Mouse (Mus musculus): ENCODE data around the gene S1pr2. TPM values are rescaled to one million over a fixed set of nuclear protein-coding genes. Genes with fewer than 3 reads are reported as not detected.

S1pr2 gene
- polyA plus RNA-seq, 1 experiment = 3.4 TPM

- no peak for DNase-seq (ENCODE audit: low read depth in 1 of 2, low spot score in 2 of 2)
- 6% methylated on average over 4 of the region's 4 CpGs for WGBS
- no peak overlapping the region for H3K27ac ChIP-seq (ENCODE audit: insufficient read depth, low read length)
These were observed 544 bp upstream of the S1pr2 start for GRCm38 (mm10) chr9:20976961-20977689.

GRCm38 (mm10) chr9:20975431-20976215, 958 bp downstream of the S1pr2 start:
- no peaks in the 10 kb centered on the region for H3K36me3 ChIP-seq (ENCODE audit: control insufficient read depth, insufficient read depth, low read length)
- TF ChIP-seq POLR2A (IDR thresholded peaks at IDR 0.05; ENCODE audit: low read depth, low read length) = no peak
- TF ChIP-seq CTCF (IDR thresholded peaks at IDR 0.05; ENCODE audit: extremely low read depth, insufficient read depth, insufficient read length, insufficient replicate concordance) = no peak
- DNase-seq (ENCODE audit: low read depth in 1 of 2, low spot score in 2 of 2) = no peak
- H3K27ac ChIP-seq (ENCODE audit: insufficient read depth, low read length) = peak overlapping the region; percentile 16; the same call in 1 of the 2 replicates
- WGBS = 8% methylated on average over 45 of the region's 45 CpGs
- peaks cover 5% of the 10 kb centered on the region for H3K27me3 ChIP-seq (ENCODE audit: control insufficient read depth, insufficient read depth, low read length)
- H3K4me1 ChIP-seq (ENCODE audit: control insufficient read depth, insufficient read depth, insufficient read length) = peaks cover 7% of the 10 kb centered on the region
- H3K4me3 ChIP-seq (ENCODE audit: extremely low read depth, insufficient read depth, insufficient read length) = peak overlapping the region; percentile 76

More at GRCm38 (mm10) chr9:20976961-20977689, 544 bp upstream of the S1pr2 start:
- H3K36me3 ChIP-seq (ENCODE audit: control insufficient read depth, insufficient read depth, low read length) = no peaks in the 10 kb centered on the region
- peak overlapping the region; percentile 76; the same call in 1 of the 2 replicates for H3K4me3 ChIP-seq (ENCODE audit: extremely low read depth, insufficient read depth, insufficient read length)
- no peak for TF ChIP-seq POLR2A (IDR thresholded peaks at IDR 0.05; ENCODE audit: low read depth, low read length)
- TF ChIP-seq CTCF (IDR thresholded peaks at IDR 0.05; ENCODE audit: extremely low read depth, insufficient read depth, insufficient read length, insufficient replicate concordance) = no peak
- H3K4me1 ChIP-seq (ENCODE audit: control insufficient read depth, insufficient read depth, insufficient read length) = peaks cover 7% of the 10 kb centered on the region
- H3K27me3 ChIP-seq (ENCODE audit: control insufficient read depth, insufficient read depth, low read length) = peaks cover 5% of the 10 kb centered on the region

GRCm38 (mm10) chr9:20973682-20974075, 2.9 kb downstream of the S1pr2 start:
- Histone ChIP-seq H3K4me1 (ENCODE audit: control insufficient read depth, insufficient read depth, insufficient read length) (peaks cover 7% of the 10 kb centered on the region; the same call in 1 of the 2 replicates), H3K27ac (ENCODE audit: insufficient read depth, low read length) (no peak overlapping the region), H3K36me3 (ENCODE audit: control insufficient read depth, insufficient read depth, low read length) (no peaks in the 10 kb centered on the region), H3K4me3 (ENCODE audit: extremely low read depth, insufficient read depth, insufficient read length) (no peak overlapping the region), H3K27me3 (ENCODE audit: control insufficient read depth, insufficient read depth, low read length) (peaks cover 5% of the 10 kb centered on the region)
- no peak for DNase-seq (ENCODE audit: low read depth in 1 of 2, low spot score in 2 of 2)
- TF ChIP-seq POLR2A (IDR thresholded peaks at IDR 0.05; ENCODE audit: low read depth, low read length) = no peak
- no peak for TF ChIP-seq CTCF (IDR thresholded peaks at IDR 0.05; ENCODE audit: extremely low read depth, insufficient read depth, insufficient read length, insufficient replicate concordance)
- WGBS = 55% methylated on average over 6 of the region's 6 CpGs

GRCm38 (mm10) chr9:20973001-20973681, 3.4 kb downstream of the S1pr2 start:
- H3K4me3 ChIP-seq (ENCODE audit: extremely low read depth, insufficient read depth, insufficient read length) = no peak overlapping the region
- WGBS = 86% methylated on average over 4 of the region's 4 CpGs
- no peak for DNase-seq (ENCODE audit: low read depth in 1 of 2, low spot score in 2 of 2)

GRCm38 (mm10) chr9:20972141-20972992, 4.2 kb downstream of the S1pr2 start:
- no peak for DNase-seq (ENCODE audit: low read depth in 1 of 2, low spot score in 2 of 2)
- TF ChIP-seq CTCF (IDR thresholded peaks at IDR 0.05; ENCODE audit: extremely low read depth, insufficient read depth, insufficient read length, insufficient replicate concordance) = no peak
- no peak for TF ChIP-seq POLR2A (IDR thresholded peaks at IDR 0.05; ENCODE audit: low read depth, low read length)
- H3K27me3 ChIP-seq (ENCODE audit: control insufficient read depth, insufficient read depth, low read length) = peaks cover 5% of the 10 kb centered on the region
- no peak overlapping the region for H3K27ac ChIP-seq (ENCODE audit: insufficient read depth, low read length)
- WGBS = 89% methylated on average over 28 of the region's 28 CpGs
- H3K4me3 ChIP-seq (ENCODE audit: extremely low read depth, insufficient read depth, insufficient read length) = no peak overlapping the region
- H3K36me3 ChIP-seq (ENCODE audit: control insufficient read depth, insufficient read depth, low read length) = no peaks in the 10 kb centered on the region
- H3K4me1 ChIP-seq (ENCODE audit: control insufficient read depth, insufficient read depth, insufficient read length) = peaks cover 7% of the 10 kb centered on the region; the same call in 1 of the 2 replicates

More at GRCm38 (mm10) chr9:20973001-20973681, 3.4 kb downstream of the S1pr2 start:
- Histone ChIP-seq H3K27ac (ENCODE audit: insufficient read depth, low read length) (no peak overlapping the region), H3K4me1 (ENCODE audit: control insufficient read depth, insufficient read depth, insufficient read length) (peaks cover 7% of the 10 kb centered on the region; the same call in 1 of the 2 replicates), H3K27me3 (ENCODE audit: control insufficient read depth, insufficient read depth, low read length) (peaks cover 5% of the 10 kb centered on the region), H3K36me3 (ENCODE audit: control insufficient read depth, insufficient read depth, low read length) (no peaks in the 10 kb centered on the region)
- TF ChIP-seq POLR2A (IDR thresholded peaks at IDR 0.05; ENCODE audit: low read depth, low read length) (no peak), CTCF (IDR thresholded peaks at IDR 0.05; ENCODE audit: extremely low read depth, insufficient read depth, insufficient read length, insufficient replicate concordance) (no peak)

GRCm38 (mm10) chr9:20971751-20972140, 4.8 kb downstream of the S1pr2 start:
- TF ChIP-seq CTCF (IDR thresholded peaks at IDR 0.05; ENCODE audit: extremely low read depth, insufficient read depth, insufficient read length, insufficient replicate concordance) (no peak), POLR2A (IDR thresholded peaks at IDR 0.05; ENCODE audit: low read depth, low read length) (no peak)
- peaks cover 5% of the 10 kb centered on the region for H3K27me3 ChIP-seq (ENCODE audit: control insufficient read depth, insufficient read depth, low read length)
- H3K36me3 ChIP-seq (ENCODE audit: control insufficient read depth, insufficient read depth, low read length) = no peaks in the 10 kb centered on the region
- H3K4me1 ChIP-seq (ENCODE audit: control insufficient read depth, insufficient read depth, insufficient read length) = peaks cover 7% of the 10 kb centered on the region; the same call in 1 of the 2 replicates
- 86% methylated on average over 7 of the region's 7 CpGs for WGBS
- H3K27ac ChIP-seq (ENCODE audit: insufficient read depth, low read length) = no peak overlapping the region
- H3K4me3 ChIP-seq (ENCODE audit: extremely low read depth, insufficient read depth, insufficient read length) = no peak overlapping the region
- no peak for DNase-seq (ENCODE audit: low read depth in 1 of 2, low spot score in 2 of 2)
